Mouse (Mus musculus) cerebellum, postnatal 4 days (tissue): ENCODE data around the gene Slc2a9.

Experiments used
- DNase-seq, 2 experiments: peaks; one replicate each; pipeline ENCODE4 v3.0.0; 2022; ENCODE audit warnings: low spot score in 2 of 2, mixed read lengths in 1 of 2

The Slc2a9 gene

GRCm38 (mm10) chr5:38502992-38503391 lies at the start of gene Slc2a9:
Gene Slc2a9, minus strand, starts transcription at chr5:38503143.
- no peak for DNase-seq

- no peak for DNase-seq
Observed at GRCm38 (mm10) chr5:38552615-38553014, 49.7 kb upstream of the Slc2a9 start.

- DNase-seq, result no peak
Observed at GRCm38 (mm10) chr5:38550221-38550768, 47.4 kb upstream of the Slc2a9 start.

- no peak for DNase-seq
Observed at GRCm38 (mm10) chr5:38549461-38549909, 46.5 kb upstream of the Slc2a9 start.

- DNase-seq, result no peak
Observed at GRCm38 (mm10) chr5:38547375-38547774, 44.4 kb upstream of the Slc2a9 start.

- no peak for DNase-seq
Observed at GRCm38 (mm10) chr5:38544423-38545415, 41.8 kb upstream of the Slc2a9 start.

GRCm38 (mm10) chr5:38543496-38544217 lies 40.7 kb upstream of the Slc2a9 start:
- no peak for DNase-seq

- DNase-seq, result no peak
Observed at GRCm38 (mm10) chr5:38541728-38542127, 38.8 kb upstream of the Slc2a9 start.

- DNase-seq, result no peak
Observed at GRCm38 (mm10) chr5:38540898-38541297, 38.0 kb upstream of the Slc2a9 start.

- no peak for DNase-seq
Observed at GRCm38 (mm10) chr5:38538508-38538907, 35.6 kb upstream of the Slc2a9 start.

GRCm38 (mm10) chr5:38537845-38538244 lies 34.9 kb upstream of the Slc2a9 start:
- DNase-seq, result no peak

GRCm38 (mm10) chr5:38536822-38537221 lies 33.9 kb upstream of the Slc2a9 start:
- no peak for DNase-seq

- peak in 1 of 2 experiments; percentile 26 for DNase-seq
Observed at GRCm38 (mm10) chr5:38532084-38532483, 29.1 kb upstream of the Slc2a9 start.

- DNase-seq, result peak in 1 of 2 experiments; percentile 13
Observed at GRCm38 (mm10) chr5:38529724-38530428, 26.9 kb upstream of the Slc2a9 start.

- DNase-seq, result no peak
Observed at GRCm38 (mm10) chr5:38522977-38523376, 20.0 kb upstream of the Slc2a9 start.

- no peak for DNase-seq
Observed at GRCm38 (mm10) chr5:38520838-38521237, 17.9 kb upstream of the Slc2a9 start.

GRCm38 (mm10) chr5:38516267-38516666 lies 13.3 kb upstream of the Slc2a9 start:
- DNase-seq, result peak in 1 of 2 experiments; percentile 16

GRCm38 (mm10) chr5:38512991-38513390 lies 10.0 kb upstream of the Slc2a9 start:
- no peak for DNase-seq

- no peak for DNase-seq
Observed at GRCm38 (mm10) chr5:38509568-38509967, 6.6 kb upstream of the Slc2a9 start.

- DNase-seq, result no peak
Observed at GRCm38 (mm10) chr5:38505435-38505765, 2.5 kb upstream of the Slc2a9 start.

- no peak for DNase-seq
Observed at GRCm38 (mm10) chr5:38504747-38505434, 1.9 kb upstream of the Slc2a9 start.
